Mouse (Mus musculus) kidney, adult 2 months (tissue): ENCODE data around the gene Piezo1.

Experiments used
- CTCF ChIP-seq: fragments of 200-500 bp; conservative IDR thresholded peaks from 2 replicates; pipeline ENCODE4 v1.5.1; 2011; ENCODE audit warnings: low read depth, mild to moderate bottlenecking, control low read depth, low read length, moderate library complexity, mixed read lengths; ENCODE audit not compliant: insufficient read depth, insufficient read length
- POLR2A ChIP-seq: fragments of 200-500 bp; IDR thresholded peaks from one replicate; pipeline ENCODE4 v1.6.1; 2011; ENCODE audit warnings: low read depth, low read length, control low read depth

DNA sequence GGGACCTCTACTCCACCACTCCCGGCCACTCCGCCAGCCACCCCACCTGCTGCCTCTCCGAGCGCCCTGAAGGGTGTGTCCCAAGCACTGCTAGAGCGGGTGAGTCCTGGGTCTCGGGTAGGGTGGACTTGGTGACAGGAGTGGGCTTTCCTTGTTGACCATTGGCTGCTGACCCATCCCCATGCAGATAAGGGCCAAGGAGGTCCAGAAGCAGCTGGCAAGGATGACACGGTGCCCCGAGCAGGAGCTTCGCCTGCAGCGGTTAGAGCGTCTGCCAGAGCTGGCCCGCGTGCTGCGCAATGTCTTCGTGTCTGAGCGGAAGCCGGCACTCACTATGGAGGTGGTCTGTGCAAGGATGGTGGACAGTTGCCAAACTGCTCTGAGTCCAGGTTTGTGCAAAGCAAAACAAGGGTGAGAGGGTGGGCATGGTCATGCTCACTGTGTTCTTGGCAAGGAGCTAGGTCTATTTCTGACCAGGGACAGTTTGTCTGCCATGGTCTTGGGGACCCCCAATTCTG, 20.7 kb upstream of the Piezo1 start:
- no peak for TF ChIP-seq CTCF
- TF ChIP-seq POLR2A, result no peak
